Comparison of ENCODE assay signal across 15 mouse cellular contexts in genomic region chr1:89932021-89932423, GRCm38 (mm10). TPM values are rescaled to one million over a fixed set of nuclear protein-coding genes. Genes with fewer than 3 reads are reported as not detected.
A peak's percentile ranks its signal among the peaks of the same experiment; 100 is the strongest.
DNase-seq lines count a peak whose midpoint lies in the region; ATAC-seq lines count a peak whose summit lies in the region.
"Had no signal": no experiment of that assay in that cellular context is flagged by ENCODE, and none has a peak within 500 bp of the region (broad histone marks: within the 10 kb centered on the region; RNA-seq: fewer than 3 reads in every experiment).

No protein-coding gene starts in this region.

- 2% methylated on average over 19 of the region's 19 CpGs for WGBS in heart, embryonic 10.5 days
- 2% methylated on average over 19 of the region's 19 CpGs for WGBS in embryonic facial prominence, embryonic 15.5 days
- WGBS in hindbrain, embryonic 15.5 days, result 3% methylated on average over 19 of the region's 19 CpGs
- WGBS in neural tube, embryonic 12.5 days, result under 1% methylated on average over 19 of the region's 19 CpGs

- ATAC-seq in embryonic facial prominence, embryonic 15.5 days (ENCODE audit: insufficient number of reproducible peaks, low FRiP score, low TSS enrichment, low read depth), result no peak
- no peak for ATAC-seq in hindbrain, embryonic 15.5 days (ENCODE audit: low FRiP score, low read depth)
- no peak for ATAC-seq in neural tube, embryonic 12.5 days (ENCODE audit: low FRiP score, low read depth)

- H3K4me2 ChIP-seq in embryonic facial prominence, embryonic 15.5 days (replicated peaks), result no peak overlapping the region
- peak overlapping the region; percentile 67 for H3K4me2 ChIP-seq in hindbrain, embryonic 15.5 days
- H3K4me2 ChIP-seq in neural tube, embryonic 12.5 days (replicated peaks), result peak overlapping the region; percentile 85

- no peaks in the 10 kb centered on the region for H3K9me3 ChIP-seq in heart, embryonic 10.5 days
- no peaks in the 10 kb centered on the region for H3K9me3 ChIP-seq in embryonic facial prominence, embryonic 15.5 days (replicated peaks)
- no peaks in the 10 kb centered on the region for H3K9me3 ChIP-seq in hindbrain, embryonic 15.5 days
- no peaks in the 10 kb centered on the region for H3K9me3 ChIP-seq in neural tube, embryonic 12.5 days
- H3K9me3 ChIP-seq: heart, embryonic 12.5 days; stomach, embryonic 15.5 days had no signal

- peak overlapping the region; percentile 71; the same call in 1 of the 2 replicates for H3K4me3 ChIP-seq in heart, embryonic 10.5 days
- peak overlapping the region; percentile 42; the same call in 1 of the 2 replicates for H3K4me3 ChIP-seq in embryonic facial prominence, embryonic 15.5 days (replicated peaks)
- peak overlapping the region; percentile 50 for H3K4me3 ChIP-seq in hindbrain, embryonic 15.5 days
- H3K4me3 ChIP-seq in neural tube, embryonic 12.5 days, result peak overlapping the region; percentile 87

- H3K27me3 ChIP-seq in heart, embryonic 10.5 days (ENCODE audit: insufficient read depth, poor library complexity, severe bottlenecking), result peaks cover 98% of the 10 kb centered on the region
- peaks cover 99% of the 10 kb centered on the region for H3K27me3 ChIP-seq in embryonic facial prominence, embryonic 15.5 days
- peaks cover 77% of the 10 kb centered on the region for H3K27me3 ChIP-seq in hindbrain, embryonic 15.5 days
- peaks cover 51% of the 10 kb centered on the region for H3K27me3 ChIP-seq in neural tube, embryonic 12.5 days (replicated peaks)

- H3K36me3 ChIP-seq in heart, embryonic 10.5 days, result no peaks in the 10 kb centered on the region
- no peaks in the 10 kb centered on the region for H3K36me3 ChIP-seq in embryonic facial prominence, embryonic 15.5 days
- H3K36me3 ChIP-seq in hindbrain, embryonic 15.5 days, result no peaks in the 10 kb centered on the region
- no peaks in the 10 kb centered on the region for H3K36me3 ChIP-seq in neural tube, embryonic 12.5 days
- H3K36me3 ChIP-seq: heart, embryonic 12.5 days; stomach, embryonic 15.5 days had no signal

- H3K4me1 ChIP-seq in heart, embryonic 10.5 days, result peaks cover 49% of the 10 kb centered on the region
- H3K4me1 ChIP-seq in embryonic facial prominence, embryonic 15.5 days, result peaks cover 56% of the 10 kb centered on the region
- peaks cover 47% of the 10 kb centered on the region for H3K4me1 ChIP-seq in hindbrain, embryonic 15.5 days (replicated peaks)
- peaks cover 56% of the 10 kb centered on the region for H3K4me1 ChIP-seq in neural tube, embryonic 12.5 days

- no peak overlapping the region for H3K9ac ChIP-seq in embryonic facial prominence, embryonic 15.5 days
- H3K9ac ChIP-seq in hindbrain, embryonic 15.5 days, result no peak overlapping the region
- H3K9ac ChIP-seq in neural tube, embryonic 12.5 days, result peak overlapping the region; percentile 61
- H3K9ac ChIP-seq: heart, embryonic 12.5 days; lung, embryonic 14.5 days; stomach, embryonic 15.5 days had no signal

- H3K27ac ChIP-seq in heart, embryonic 10.5 days, result no peak overlapping the region
- H3K27ac ChIP-seq in embryonic facial prominence, embryonic 15.5 days (replicated peaks), result no peak overlapping the region
- H3K27ac ChIP-seq in hindbrain, embryonic 15.5 days (replicated peaks), result peak overlapping the region; percentile 68; the same call in 1 of the 2 replicates
- H3K27ac ChIP-seq in neural tube, embryonic 12.5 days, result no peak overlapping the region
- H3K27ac ChIP-seq: stomach, embryonic 15.5 days had no signal

- peak; percentile 58 for DNase-seq in heart, embryonic 10.5 days (ENCODE audit: low spot score)
- no peak for DNase-seq in heart, adult 9 months (ENCODE audit: low spot score in 2 of 2)
- DNase-seq in right cerebral cortex, postnatal 36 days (ENCODE audit: low spot score in 2 of 2), result no peak
- DNase-seq in layer of hippocampus, postnatal 10 days (ENCODE audit: low spot score in 2 of 2), result no peak
- no peak for DNase-seq in ovary, adult 18-20 months (ENCODE audit: low spot score)
- DNase-seq: adrenal gland, postnatal 10 days; left cerebral cortex, postnatal 4 days; lung, embryonic 14.5 days had no signal

RNA-seq across cellular contexts. Expression of gene Gbx2, which starts 1.0 kb away (rescaled TPM):
- polyA plus RNA-seq in heart, embryonic 10.5 days (2016; fragmentation: Nextera tagmentation; extraction: Ambion mirVana), result 0.94 and 1.9 TPM in 2 replicates
- 0.28 and 0.29 TPM in 2 replicates for polyA plus RNA-seq in embryonic facial prominence, embryonic 15.5 days (2015; fragmentation: Nextera tagmentation; extraction: Ambion mirVana)
- polyA plus RNA-seq in hindbrain, embryonic 15.5 days (2015; fragmentation: Nextera tagmentation; extraction: Ambion mirVana), result 38.3 and 42.6 TPM in 2 replicates
- polyA plus RNA-seq in neural tube, embryonic 12.5 days (2016; fragmentation: Nextera tagmentation; extraction: Ambion mirVana), result 78.5 and 91.6 TPM in 2 replicates
- total RNA-seq in layer of hippocampus, postnatal 10 days (2021), result under 1 TPM; 0.55 to 0.67 TPM
- total RNA-seq: adrenal gland, postnatal 10 days; monocyte, adult 5-6 weeks had no signal
- polyA plus RNA-seq: intestine, embryonic 14.5 days had no signal

Comparison
In these comparisons a context has a peak if more than half of its experiments do, and no peak if none do; other contexts are left out.
1. RNA of gene Gbx2, which starts 1.0 kb away (polyA plus RNA-seq): 78.5 to 91.6 TPM in neural tube, embryonic 12.5 days and 38.3 to 42.6 TPM in hindbrain, embryonic 15.5 days; 0.94 to 1.9 TPM in heart, embryonic 10.5 days and 0.28 to 0.29 TPM in embryonic facial prominence, embryonic 15.5 days; every median in the first group is over 10 times any median in the second.
2. Peak in every context shown above with its lines, with median percentiles within 50 percentile points of each other: H3K4me3 ChIP-seq.